Mouse (Mus musculus) neural tube, embryonic 13.5 days (tissue): Measurements from ENCODE around the gene Dglucy. TPM values are rescaled to one million over a fixed set of nuclear protein-coding genes. Genes with fewer than 3 reads are reported as not detected.

ENCODE experiments used
- ATAC-seq: fragments of 200-750 bp; cut with Nextera tagmentation; 2 replicates; pipeline ENCODE4 v1.8.0; 2017; ENCODE audit warnings: low read depth, mild to moderate bottlenecking, moderate TSS enrichment, moderate library complexity
- H3K27ac ChIP-seq: fragments of 300-500 bp; sonication (generic); replicated peaks from 2 replicates; pipeline ENCODE4 v1.5.1; 2015; ENCODE audit warnings: moderate library complexity, mild to moderate bottlenecking, inconsistent platforms
- H3K27me3 ChIP-seq: fragments of 300-500 bp; sonication (generic); 2 replicates; pipeline ENCODE4 v1.6.1; 2015; ENCODE audit warnings: mild to moderate bottlenecking, inconsistent platforms
- H3K36me3 ChIP-seq: fragments of 300-500 bp; sonication (generic); 2 replicates; pipeline ENCODE4 v1.6.1; 2015; ENCODE audit warnings: mild to moderate bottlenecking, inconsistent platforms
- H3K4me1 ChIP-seq: fragments of 300-500 bp; sonication (generic); replicated peaks from 2 replicates; pipeline ENCODE4 v1.6.1; 2015; ENCODE audit warnings: inconsistent platforms
- H3K4me2 ChIP-seq: fragments of 300-500 bp; sonication (generic); 2 replicates; pipeline ENCODE4 v1.6.1; 2015; ENCODE audit warnings: inconsistent platforms, mild to moderate bottlenecking, moderate library complexity
- H3K4me3 ChIP-seq: fragments of 300-500 bp; sonication (generic); 2 replicates; pipeline ENCODE4 v1.5.1; 2015; ENCODE audit warnings: mild to moderate bottlenecking, inconsistent platforms
- H3K9ac ChIP-seq: fragments of 300-500 bp; sonication (generic); 2 replicates; pipeline ENCODE4 v1.6.1; 2015; ENCODE audit warnings: moderate library complexity, mild to moderate bottlenecking, inconsistent platforms
- H3K9me3 ChIP-seq: fragments of 300-500 bp; sonication (generic); 2 replicates; pipeline ENCODE4 v1.6.1; 2016; ENCODE audit warnings: inconsistent platforms
- WGBS: fragments of 180-500 bp; shearing (Covaris S2); methylation state at CpG from one replicate; pipeline ENCODE4 v1.1.7; 2015; 5-methylcytosine and 5-hydroxymethylcytosine counted together
- polyA plus RNA-seq: library from polyadenylated mRNA; unstranded; fragments of >200 nt; fragmentation: Nextera tagmentation; extraction: Ambion mirVana; gene quantifications from 2 replicates; pipeline ENCODE4 v1.2.1, GENCODE M21; 2015

The Dglucy gene
- polyA plus RNA-seq, 1 experiment from 2014 or later = 2.0 TPM

DNA sequence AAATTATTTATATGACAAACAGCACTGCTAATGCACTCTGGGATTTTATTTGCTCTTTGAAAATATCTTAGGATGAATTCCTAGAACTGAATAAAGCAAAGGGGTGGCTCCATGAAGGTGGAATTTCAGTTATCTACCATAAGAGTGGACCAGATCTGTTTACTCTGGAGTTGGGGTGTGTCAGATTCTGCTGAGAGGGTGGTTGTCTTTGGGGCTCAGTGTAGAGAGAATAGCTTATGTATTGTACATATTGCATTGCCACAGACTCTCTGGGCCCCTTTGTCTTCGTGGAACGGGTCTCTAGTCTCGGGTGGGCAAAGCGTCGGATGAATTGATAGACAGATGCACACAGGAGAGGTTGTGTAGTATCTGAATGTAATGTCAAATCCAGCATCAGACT is 38.0 kb downstream of the Dglucy start:
- 88% methylated on average over 5 of the region's 5 CpGs for WGBS
- H3K4me1 ChIP-seq = no peaks in the 10 kb centered on the region
- H3K36me3 ChIP-seq = no peaks in the 10 kb centered on the region
- H3K4me2 ChIP-seq = no peak overlapping the region
- no peaks in the 10 kb centered on the region for H3K27me3 ChIP-seq
- H3K9me3 ChIP-seq = no peaks in the 10 kb centered on the region
- no peak overlapping the region for H3K4me3 ChIP-seq
- no peak for ATAC-seq
- H3K27ac ChIP-seq = no peak overlapping the region
- no peak overlapping the region for H3K9ac ChIP-seq

DNA sequence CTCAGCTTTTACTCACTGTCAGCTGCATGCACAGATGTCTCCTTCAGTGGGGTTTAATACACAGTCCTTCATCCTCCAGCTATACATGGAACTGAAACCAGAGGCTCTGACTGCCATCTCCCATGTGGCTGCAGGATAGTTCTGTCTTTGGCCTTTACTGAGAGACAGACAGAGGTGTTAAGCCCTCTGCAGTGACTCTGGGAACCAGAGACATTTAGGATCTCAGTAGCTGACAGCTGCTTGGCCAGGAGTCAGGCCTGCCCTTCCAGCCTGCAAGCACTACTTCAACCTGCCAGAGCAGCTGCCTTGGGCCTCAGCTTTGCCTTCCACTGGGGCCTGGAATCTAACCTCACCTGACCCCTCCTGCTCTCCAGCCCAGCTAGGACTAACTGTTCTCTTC is 41.1 kb downstream of the Dglucy start:
- no peaks in the 10 kb centered on the region for H3K27me3 ChIP-seq
- no peak overlapping the region for H3K27ac ChIP-seq
- no peak overlapping the region for H3K4me3 ChIP-seq
- no peak for ATAC-seq
- no peaks in the 10 kb centered on the region for H3K4me1 ChIP-seq
- H3K36me3 ChIP-seq = no peaks in the 10 kb centered on the region
- no peak overlapping the region for H3K4me2 ChIP-seq
- no peak overlapping the region for H3K9ac ChIP-seq
- no peaks in the 10 kb centered on the region for H3K9me3 ChIP-seq

DNA sequence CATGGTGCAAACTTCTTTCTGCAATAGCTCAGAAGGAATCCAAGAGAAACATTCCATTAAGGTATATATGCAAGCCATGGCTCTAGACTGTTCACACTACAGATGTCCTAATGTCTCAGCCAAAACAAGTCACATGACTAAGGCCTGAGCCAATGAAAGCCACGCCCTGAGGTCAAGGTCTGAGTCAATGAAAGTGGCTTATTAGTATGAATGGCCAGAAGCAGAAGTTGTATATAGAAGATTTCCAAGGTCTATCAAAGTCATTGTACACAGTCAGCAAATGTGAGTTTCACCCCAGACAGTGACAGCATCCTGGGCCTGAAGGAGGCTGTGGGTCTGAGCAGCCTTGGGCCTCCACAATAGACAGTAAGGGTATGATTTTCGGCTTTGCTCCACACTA is 52.2 kb downstream of the Dglucy start:
- ATAC-seq = no peak
- WGBS = 69% methylated on average over 2 of the region's 2 CpGs
- no peaks in the 10 kb centered on the region for H3K9me3 ChIP-seq
- H3K36me3 ChIP-seq = no peaks in the 10 kb centered on the region
- no peak overlapping the region for H3K9ac ChIP-seq
- peaks cover 15% of the 10 kb centered on the region for H3K4me1 ChIP-seq
- no peak overlapping the region for H3K27ac ChIP-seq
- no peak overlapping the region for H3K4me3 ChIP-seq
- H3K27me3 ChIP-seq = no peaks in the 10 kb centered on the region; the same call in none of the 2 replicates
- H3K4me2 ChIP-seq = no peak overlapping the region

DNA sequence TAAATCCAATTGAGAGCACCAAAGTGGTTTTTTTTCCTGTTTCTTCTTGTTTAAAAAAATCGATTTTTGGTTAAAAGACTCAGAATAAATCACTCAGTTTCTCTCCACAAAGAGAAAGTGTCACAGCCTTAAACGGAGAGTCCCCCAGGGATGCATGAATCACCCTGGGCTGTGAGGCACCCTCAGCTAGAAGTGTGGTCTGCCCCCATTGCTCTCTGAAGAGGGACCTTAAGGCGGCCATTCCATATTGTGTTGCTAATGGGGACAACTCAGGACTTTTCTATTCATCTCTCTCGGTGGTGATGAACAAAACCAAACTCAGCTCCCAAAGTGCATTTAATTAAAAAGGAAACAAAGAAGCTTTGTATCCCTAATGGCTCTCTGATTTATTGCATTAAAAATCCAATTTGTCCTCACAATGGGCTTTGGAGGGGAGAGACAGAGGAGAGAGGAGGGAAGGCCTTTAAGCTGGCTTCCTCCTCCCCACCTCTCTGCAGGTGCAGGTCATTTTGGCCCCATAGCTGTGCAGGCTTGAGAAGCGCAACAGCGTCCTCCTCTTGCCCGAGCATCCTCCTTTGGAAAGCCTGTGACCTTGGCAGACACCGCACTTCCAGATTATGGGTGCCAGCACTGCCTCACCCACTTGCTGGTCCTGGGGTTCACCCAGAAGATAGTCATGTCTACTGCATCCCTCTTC is 52.9 kb downstream of the Dglucy start:
- H3K9ac ChIP-seq = no peak overlapping the region
- no peaks in the 10 kb centered on the region; the same call in none of the 2 replicates for H3K27me3 ChIP-seq
- 25% methylated on average over 8 of the region's 8 CpGs for WGBS
- H3K4me1 ChIP-seq = peaks cover 15% of the 10 kb centered on the region
- H3K4me3 ChIP-seq = no peak overlapping the region
- ATAC-seq = peak; percentile 88
- H3K4me2 ChIP-seq = no peak overlapping the region
- no peaks in the 10 kb centered on the region for H3K36me3 ChIP-seq
- H3K27ac ChIP-seq = 0 out of 2 replicates have a peak overlapping the region, but pooled peaks have one; percentile 3
- H3K9me3 ChIP-seq = no peaks in the 10 kb centered on the region

DNA sequence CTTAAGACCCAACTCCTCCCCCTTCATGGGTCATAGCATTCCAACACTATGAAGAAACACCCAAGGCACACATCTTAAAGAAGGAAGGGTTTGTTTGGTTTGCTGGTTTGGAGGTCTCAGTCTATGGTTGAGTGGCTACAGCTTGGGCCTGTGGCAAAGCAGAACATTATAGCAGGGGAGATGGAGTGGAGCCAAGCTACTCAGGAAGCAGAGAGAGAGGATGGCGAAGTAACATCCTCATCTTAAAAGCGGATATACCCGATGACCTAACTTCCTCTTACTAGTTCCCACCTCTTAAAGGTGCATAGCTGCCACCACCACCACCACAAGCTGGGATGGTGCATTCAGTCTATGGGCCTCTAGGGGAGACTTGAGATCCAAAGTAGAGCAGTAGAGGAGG is 58.4 kb downstream of the Dglucy start:
- H3K4me3 ChIP-seq = no peak overlapping the region
- no peaks in the 10 kb centered on the region; the same call in 1 of the 2 replicates for H3K4me1 ChIP-seq
- no peaks in the 10 kb centered on the region for H3K9me3 ChIP-seq
- ATAC-seq = no peak
- no peaks in the 10 kb centered on the region; the same call in 1 of the 2 replicates for H3K27me3 ChIP-seq
- H3K36me3 ChIP-seq = no peaks in the 10 kb centered on the region
- H3K27ac ChIP-seq = no peak overlapping the region
- no peak overlapping the region for H3K4me2 ChIP-seq
- WGBS = 91% methylated on average over 3 of the region's 3 CpGs
- no peak overlapping the region for H3K9ac ChIP-seq

DNA sequence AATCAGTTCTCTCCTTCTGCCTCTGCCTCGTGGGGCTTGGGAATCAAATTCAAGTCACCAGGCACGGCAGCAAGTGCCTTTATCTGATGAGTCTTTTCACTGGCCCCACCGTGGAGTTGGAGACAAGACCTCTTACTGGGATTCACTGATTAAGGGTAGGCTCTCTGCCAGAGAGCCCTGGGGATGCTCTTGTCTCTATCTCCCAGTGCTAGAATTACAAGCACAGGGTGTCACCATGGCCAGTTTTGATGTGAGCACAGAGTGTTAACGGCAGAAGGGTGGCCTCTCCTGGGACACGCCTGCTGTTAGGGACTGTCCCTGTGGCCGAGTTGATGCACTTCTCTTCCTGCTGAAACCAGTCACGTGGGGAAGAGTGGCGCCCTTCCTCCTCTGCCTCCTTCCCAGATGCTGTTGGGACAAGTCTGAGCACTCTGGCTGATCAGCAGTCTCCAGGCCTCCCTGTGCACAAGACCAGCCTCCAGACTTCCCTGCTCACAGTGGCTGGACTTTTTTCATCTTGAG is 60.3 kb downstream of the Dglucy start:
- H3K4me2 ChIP-seq = no peak overlapping the region
- ATAC-seq = no peak
- H3K4me3 ChIP-seq = no peak overlapping the region
- H3K36me3 ChIP-seq = no peaks in the 10 kb centered on the region
- no peaks in the 10 kb centered on the region for H3K9me3 ChIP-seq
- no peak overlapping the region for H3K9ac ChIP-seq
- 45% methylated on average over 8 of the region's 8 CpGs for WGBS
- no peak overlapping the region for H3K27ac ChIP-seq
- H3K27me3 ChIP-seq = no peaks in the 10 kb centered on the region; the same call in 1 of the 2 replicates
- H3K4me1 ChIP-seq = no peaks in the 10 kb centered on the region; the same call in 1 of the 2 replicates

DNA sequence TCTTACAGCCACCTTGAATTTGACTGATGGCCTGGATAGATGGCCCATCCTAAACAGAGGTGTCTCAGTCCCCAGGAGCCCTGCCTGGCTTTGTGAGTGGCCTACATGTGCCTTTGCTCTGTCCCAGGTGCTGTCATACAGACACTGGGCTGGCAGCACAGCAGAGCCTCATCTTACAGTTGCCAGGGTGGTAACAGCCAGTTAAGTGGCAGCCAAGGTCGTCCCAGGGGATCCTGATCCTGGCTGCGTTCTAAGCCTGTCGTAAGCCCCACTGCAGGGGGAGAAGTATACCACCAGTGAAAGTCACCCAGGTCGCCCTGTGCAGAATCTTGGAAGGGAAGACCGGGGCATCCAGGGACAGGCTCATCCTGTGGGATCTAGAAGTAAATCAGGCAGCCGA is 61.1 kb downstream of the Dglucy start:
- H3K4me3 ChIP-seq = no peak overlapping the region
- no peaks in the 10 kb centered on the region for H3K27me3 ChIP-seq
- 76% methylated on average over 6 of the region's 6 CpGs for WGBS
- no peaks in the 10 kb centered on the region for H3K9me3 ChIP-seq
- H3K9ac ChIP-seq = no peak overlapping the region
- ATAC-seq = no peak
- H3K27ac ChIP-seq = no peak overlapping the region
- H3K4me2 ChIP-seq = no peak overlapping the region
- no peaks in the 10 kb centered on the region; the same call in 1 of the 2 replicates for H3K4me1 ChIP-seq
- H3K36me3 ChIP-seq = no peaks in the 10 kb centered on the region

DNA sequence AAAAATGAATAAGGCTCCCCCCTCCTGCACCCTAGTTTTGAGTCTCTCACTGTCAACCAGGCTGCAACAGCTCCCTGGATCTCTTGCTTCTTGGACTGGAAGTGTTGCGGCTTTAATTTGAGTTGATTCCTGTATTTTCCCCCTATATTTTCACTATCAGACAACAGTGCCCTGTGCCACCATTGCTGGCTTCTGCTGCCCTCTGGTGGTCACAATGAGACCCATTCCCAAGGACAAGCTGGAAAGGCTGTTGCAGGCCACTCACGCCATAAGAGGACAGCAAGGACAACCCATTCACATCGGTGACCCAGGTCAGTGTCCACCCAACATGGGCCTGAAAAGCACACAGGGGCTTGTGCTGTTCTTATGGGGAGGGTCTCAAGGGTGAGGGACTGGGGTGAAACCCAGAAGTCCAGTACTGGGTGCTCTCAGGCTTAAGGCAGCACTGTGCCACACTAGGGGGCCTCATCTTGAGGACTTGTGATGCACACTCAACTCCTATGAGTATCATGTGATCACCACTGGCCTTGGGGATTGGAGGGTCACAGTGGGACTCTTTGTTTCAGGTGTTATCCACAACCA is 62.4 kb downstream of the Dglucy start:
- WGBS = 25% methylated on average over 3 of the region's 3 CpGs
- H3K9ac ChIP-seq = no peak overlapping the region
- no peak overlapping the region for H3K4me3 ChIP-seq
- peaks cover 5% of the 10 kb centered on the region for H3K4me1 ChIP-seq
- no peaks in the 10 kb centered on the region for H3K27me3 ChIP-seq
- no peak overlapping the region for H3K4me2 ChIP-seq
- peak; percentile 67; the same call in 1 of the 2 replicates for ATAC-seq
- no peaks in the 10 kb centered on the region for H3K36me3 ChIP-seq
- H3K9me3 ChIP-seq = no peaks in the 10 kb centered on the region
- H3K27ac ChIP-seq = no peak overlapping the region

DNA sequence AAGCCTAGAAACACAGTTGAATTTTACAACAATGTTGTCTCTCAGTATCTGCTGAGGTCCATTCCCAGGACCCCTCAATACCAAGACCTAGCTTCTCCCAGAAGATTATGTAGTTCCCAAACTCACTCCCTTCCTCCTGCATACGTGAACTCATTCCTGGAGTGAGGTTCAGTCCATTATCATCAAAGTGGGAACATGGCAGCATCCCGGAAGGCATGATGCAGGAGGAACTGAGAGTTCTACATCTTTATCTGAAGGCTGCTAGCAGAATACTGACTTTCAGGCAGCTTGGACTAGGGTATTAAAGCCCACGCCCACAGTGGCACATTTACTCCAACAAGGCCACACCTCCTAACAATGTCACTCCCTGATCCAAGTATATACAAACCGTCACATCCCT is 64.3 kb downstream of the Dglucy start:
- Histone ChIP-seq H3K27ac (no peak overlapping the region), H3K4me2 (no peak overlapping the region), H3K27me3 (no peaks in the 10 kb centered on the region), H3K4me1 (peaks cover 18% of the 10 kb centered on the region), H3K9ac (no peak overlapping the region), H3K9me3 (no peaks in the 10 kb centered on the region), H3K4me3 (no peak overlapping the region), H3K36me3 (no peaks in the 10 kb centered on the region)
- ATAC-seq = no peak
- 85% methylated on average over 4 of the region's 4 CpGs for WGBS

DNA sequence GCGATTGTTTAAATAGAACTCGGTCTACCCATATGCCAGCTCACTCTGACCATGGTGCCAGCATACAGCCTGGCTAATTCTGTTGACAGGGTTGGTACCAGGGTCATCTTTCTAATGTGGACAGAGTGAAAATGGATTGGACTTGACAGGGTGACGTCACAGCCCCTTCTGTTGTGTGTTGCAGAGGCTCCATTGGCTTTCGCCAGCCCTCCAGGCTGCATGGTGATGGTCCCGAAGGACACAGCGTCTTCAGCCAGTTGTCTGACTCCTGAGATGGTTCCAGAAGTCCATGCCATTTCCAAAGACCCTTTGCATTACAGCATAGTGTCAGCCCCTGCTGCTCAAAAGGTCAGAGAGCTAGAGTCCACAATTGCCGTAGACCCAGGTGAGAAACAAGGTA is 65.7 kb downstream of the Dglucy start:
- WGBS = 86% methylated on average over 7 of the region's 7 CpGs
- Histone ChIP-seq H3K4me2 (no peak overlapping the region), H3K4me1 (peaks cover 18% of the 10 kb centered on the region), H3K9me3 (no peaks in the 10 kb centered on the region), H3K27me3 (no peaks in the 10 kb centered on the region), H3K4me3 (no peak overlapping the region), H3K9ac (no peak overlapping the region), H3K27ac (no peak overlapping the region), H3K36me3 (no peaks in the 10 kb centered on the region)
- no peak for ATAC-seq

DNA sequence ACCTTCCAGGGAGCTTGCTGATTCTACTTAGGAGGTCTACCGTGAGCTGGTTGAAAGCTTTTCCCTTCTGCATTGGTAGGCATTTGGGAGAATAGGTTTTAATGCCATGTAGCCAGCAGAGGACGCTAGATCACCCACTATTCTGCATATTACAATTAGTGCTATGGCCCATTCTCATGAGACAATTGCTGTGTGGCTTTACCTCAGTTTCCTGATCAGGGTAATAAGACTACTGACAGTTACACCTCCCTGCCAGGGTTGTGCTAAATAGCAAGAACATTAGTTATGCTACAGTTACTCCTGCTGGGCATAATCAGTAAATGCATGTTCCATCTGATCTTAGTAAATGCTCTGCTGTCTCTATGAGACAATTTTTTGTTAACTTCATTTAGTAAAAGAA is 67.0 kb downstream of the Dglucy start:
- 26% methylated on average over 2 of the region's 2 CpGs for WGBS
- Histone ChIP-seq H3K9me3 (no peaks in the 10 kb centered on the region), H3K36me3 (no peaks in the 10 kb centered on the region), H3K4me3 (no peak overlapping the region), H3K27me3 (no peaks in the 10 kb centered on the region), H3K4me2 (no peak overlapping the region), H3K27ac (no peak overlapping the region), H3K9ac (no peak overlapping the region), H3K4me1 (peaks cover 18% of the 10 kb centered on the region)
- ATAC-seq = no peak

DNA sequence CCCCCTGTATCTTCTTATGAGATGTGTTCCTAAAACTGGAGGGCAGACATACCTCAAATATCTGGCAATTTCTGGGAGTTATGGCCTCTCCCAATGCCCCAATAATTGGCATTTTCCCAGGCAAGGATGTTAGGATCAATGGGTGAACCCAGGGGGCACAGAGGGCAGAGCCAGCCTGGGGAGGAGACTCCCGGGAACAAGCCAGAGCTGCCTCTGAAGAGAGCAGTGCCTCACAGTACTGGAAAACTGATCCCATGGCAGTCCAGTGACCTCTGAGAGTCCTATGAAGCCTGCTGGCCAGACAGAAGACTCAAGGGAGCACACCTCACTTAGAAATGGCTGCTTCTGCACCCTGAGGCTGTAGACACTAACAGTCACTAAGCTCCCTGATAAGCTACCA is 67.7 kb downstream of the Dglucy start:
- H3K36me3 ChIP-seq = no peaks in the 10 kb centered on the region
- no peak overlapping the region for H3K9ac ChIP-seq
- ATAC-seq = no peak
- H3K4me1 ChIP-seq = peaks cover 18% of the 10 kb centered on the region
- no peak overlapping the region for H3K27ac ChIP-seq
- 35% methylated on average over 1 of the region's 1 CpGs for WGBS
- H3K27me3 ChIP-seq = no peaks in the 10 kb centered on the region
- no peak overlapping the region for H3K4me2 ChIP-seq
- no peak overlapping the region for H3K4me3 ChIP-seq
- no peaks in the 10 kb centered on the region for H3K9me3 ChIP-seq
